Mouse (Mus musculus) layer of hippocampus, postnatal 25 days (tissue): ENCODE data around the gene 4930595D18Rik. TPM values are rescaled to one million over a fixed set of nuclear protein-coding genes. Genes with fewer than 3 reads are reported as not detected.
A peak's percentile ranks its signal among the peaks of the same experiment; 100 is the strongest.

Source experiments
- DNase-seq, 2 experiments: peaks; one replicate each; pipeline ENCODE4 v3.0.0; 2022; ENCODE audit warnings: mixed read lengths in 2 of 2, low spot score in 1 of 2; ENCODE audit errors: extremely low spot score in 1 of 2
- total RNA-seq, 2 experiments: library from RNA; stranded (reverse); gene quantifications; 2 replicates each; pipeline ENCODE4 v1.2.3; 2021

The 4930595D18Rik gene
- total RNA-seq, 2 experiments from 2014 or later = not detected

DNA sequence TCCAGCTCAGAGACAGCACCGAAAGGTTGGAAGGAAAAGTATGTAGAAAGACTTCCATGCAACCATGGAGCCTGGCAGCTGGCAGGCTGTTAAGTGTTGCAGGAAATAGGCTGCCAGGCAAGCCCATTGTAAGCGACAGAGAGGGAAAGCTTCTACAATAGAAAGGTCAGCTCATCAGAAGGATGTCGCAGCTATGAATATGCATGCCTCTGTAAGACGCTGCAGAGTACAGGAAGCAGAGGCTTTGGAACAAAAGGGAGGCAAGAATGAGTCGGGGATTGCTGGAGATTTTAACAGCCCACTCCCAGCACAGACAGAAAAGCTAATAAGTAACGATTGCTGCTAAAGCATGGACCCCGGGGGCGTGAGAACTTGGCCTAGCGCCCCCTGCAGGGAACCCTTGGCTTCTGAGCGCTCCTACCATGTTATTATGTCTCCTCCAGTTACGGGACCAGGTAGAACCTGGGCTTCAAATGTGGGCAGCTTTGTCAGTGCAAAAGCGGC is 41.2 kb downstream of the 4930595D18Rik start:
- no peak for DNase-seq

DNA sequence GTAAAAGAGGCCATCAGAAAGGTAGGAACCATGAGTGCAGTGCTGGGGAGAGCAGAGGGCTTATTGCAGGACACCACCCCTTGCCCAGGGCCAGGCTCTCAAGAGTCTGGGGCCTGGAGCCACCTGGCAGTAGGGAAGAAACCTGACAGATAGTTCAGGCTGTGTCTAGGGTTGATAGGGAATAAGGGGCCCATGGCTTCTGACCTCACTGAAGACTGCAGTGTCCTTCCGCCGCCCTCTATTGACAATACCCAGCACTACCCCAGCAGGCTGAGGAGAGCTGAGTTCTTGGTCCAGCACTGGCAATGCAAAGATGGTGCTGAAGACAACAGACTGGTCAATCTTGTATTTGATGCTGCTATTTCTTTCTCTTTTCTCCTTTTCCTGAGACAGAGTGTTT is 47.2 kb downstream of the 4930595D18Rik start:
- no peak for DNase-seq

DNA sequence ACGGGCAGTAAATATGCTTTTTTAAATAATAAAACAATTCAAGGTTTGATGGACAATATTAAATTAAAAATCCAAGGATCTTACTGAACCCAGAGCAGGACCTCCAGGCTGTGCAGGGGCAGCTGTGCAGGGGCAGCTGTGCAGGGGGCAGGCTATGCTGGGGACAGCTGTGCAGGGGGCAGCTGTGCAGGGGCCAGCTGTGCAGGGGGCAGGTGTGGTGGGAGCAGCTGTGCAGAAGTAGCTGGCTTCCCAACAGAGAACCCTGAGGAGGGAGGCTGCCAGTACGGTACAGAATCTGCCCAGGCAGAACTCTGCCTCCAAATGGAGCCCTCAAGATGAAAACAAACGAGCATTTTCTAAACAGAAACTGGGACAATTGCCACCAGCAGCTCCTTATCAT is 48.3 kb downstream of the 4930595D18Rik start:
- DNase-seq = no peak

DNA sequence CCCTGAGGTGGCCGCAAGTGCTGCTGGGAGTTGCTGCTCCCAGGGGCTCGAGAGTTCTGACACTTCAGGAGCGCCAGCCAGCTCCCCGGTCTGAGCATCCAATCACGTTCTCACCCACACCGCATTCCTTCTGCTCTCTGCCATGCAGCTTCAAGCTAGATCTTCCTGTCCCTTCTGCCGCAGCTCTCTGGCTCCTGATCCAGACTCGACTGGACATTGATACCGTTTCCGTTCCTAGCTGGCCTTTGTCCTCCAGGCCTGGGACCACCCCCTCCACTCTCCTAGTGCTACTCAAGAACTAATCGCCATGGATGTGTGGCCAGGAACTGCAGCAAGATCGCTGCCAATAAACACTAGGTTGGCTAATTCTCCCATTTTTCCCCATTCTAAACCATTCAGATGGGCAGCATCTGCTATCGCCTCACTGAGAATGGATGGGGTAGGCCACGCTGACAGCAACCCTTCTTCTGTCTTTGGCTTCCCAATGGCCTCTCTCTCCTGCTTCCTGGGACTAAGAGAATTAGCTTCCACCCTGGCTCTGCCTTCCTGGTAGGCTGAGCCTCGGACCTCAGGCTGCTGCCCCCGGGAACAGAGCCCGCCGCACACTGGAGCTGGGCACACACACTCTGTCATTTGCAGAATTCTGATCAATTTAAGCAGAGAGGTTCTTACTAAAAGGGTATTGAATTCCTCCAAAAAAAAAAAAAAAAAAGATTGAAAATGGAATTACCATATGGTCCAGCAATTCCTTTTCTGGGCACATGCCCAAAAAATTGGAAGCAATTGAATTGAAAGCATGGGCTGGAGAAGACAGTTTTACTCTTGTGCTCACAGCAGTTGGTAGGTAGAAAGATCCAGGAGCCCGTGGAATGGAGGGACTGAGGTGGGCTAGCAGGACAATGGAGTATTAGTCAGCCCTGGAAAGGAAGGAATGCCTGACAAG is 49.2 kb downstream of the 4930595D18Rik start:
- DNase-seq = peak; percentile 22 to 40

DNA sequence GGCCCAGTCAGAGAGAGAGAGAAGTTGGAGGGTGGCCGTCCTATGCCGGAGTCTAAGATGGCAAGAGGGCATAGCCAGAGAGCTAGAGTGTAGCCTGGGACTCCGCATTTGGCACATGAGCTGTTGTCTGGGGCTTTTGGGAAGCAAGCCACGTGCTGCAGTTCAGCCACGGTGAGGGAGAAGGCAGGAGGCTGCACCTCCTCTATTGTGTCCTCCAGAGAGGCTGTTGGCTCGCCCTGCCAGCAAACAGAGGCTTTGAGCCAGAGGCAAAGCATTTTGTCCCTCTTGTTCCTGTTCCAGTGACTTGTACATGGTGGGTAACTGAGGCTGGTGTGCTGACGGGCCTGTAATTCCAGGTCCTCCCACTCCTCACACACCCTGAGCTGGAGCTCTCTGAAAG is 50.1 kb downstream of the 4930595D18Rik start:
- DNase-seq = peak in 1 of 2 experiments; percentile 17

DNA sequence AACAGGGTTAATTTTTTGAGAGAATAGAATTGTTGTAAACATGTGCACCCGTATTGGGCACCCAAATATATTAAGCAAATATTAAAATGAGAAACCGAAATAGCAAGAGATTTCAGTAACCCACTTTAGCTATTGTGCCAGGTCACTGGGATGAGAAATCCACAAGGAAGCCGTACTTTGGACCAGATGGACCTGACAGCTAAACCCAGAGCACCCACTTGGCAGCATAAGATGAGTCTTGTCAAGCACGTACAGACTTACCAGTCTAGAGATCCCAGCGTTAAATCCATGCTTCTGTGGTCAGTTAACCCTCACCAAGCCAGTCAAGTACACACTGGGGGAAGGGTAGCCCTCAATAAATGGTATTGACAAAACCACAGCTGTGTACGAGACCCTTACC is 58.6 kb downstream of the 4930595D18Rik start:
- no peak for DNase-seq

DNA sequence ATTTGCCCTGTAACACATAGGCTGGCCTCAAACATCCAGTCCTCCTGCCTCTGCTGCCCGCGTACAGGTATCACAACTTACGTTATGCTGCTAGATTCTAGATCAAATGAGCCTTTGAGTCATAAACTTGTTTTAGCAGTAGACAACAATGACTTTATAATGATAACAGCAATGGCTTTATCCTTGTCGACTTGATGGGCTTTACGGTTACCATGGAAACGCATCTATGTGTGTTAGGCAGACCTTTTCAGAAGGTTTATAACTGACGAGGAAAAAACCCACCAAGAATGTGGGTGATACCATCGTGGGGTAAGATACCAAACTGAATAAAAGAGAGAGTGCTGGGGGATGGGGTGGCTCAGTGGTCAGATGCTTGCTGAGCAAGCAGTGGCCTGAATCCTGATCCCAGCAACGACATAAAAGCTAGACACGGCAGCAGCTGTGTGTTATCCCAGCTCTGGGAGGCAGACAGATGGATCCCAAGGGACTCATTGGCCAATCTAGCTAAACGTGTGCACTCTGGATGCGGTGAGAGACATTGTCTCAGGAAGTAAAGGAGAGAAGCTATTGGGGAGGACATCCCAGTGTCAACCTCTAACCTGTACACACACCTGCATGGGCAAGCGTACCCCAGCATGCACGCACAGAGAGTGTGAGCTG is 59.6 kb downstream of the 4930595D18Rik start:
- no peak for DNase-seq

DNA sequence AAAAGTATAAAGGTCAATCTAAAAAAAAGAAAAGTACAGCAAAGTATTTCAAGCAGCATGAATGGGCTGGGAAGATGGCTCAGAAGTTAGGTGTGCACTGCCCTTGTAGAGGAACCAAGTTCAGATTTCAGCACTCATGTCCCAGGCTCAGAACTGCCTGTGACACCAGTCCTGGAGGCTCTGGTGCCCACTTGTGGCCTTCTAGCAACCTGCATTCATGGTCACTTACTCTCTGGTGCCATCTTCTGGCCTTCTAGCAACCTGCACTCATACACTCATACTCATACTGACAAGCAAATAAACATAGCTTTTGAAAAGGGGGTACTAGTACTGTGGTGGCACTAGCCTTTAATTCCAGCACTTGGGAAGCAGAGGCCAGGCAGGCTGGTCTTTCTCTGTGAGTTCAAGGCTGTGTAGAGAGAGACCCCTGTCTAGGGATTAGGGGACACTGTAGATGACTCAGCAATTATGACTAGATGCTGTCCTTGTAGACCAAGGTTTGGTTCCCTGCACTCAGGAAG is 61.9 kb downstream of the 4930595D18Rik start:
- DNase-seq = no peak

DNA sequence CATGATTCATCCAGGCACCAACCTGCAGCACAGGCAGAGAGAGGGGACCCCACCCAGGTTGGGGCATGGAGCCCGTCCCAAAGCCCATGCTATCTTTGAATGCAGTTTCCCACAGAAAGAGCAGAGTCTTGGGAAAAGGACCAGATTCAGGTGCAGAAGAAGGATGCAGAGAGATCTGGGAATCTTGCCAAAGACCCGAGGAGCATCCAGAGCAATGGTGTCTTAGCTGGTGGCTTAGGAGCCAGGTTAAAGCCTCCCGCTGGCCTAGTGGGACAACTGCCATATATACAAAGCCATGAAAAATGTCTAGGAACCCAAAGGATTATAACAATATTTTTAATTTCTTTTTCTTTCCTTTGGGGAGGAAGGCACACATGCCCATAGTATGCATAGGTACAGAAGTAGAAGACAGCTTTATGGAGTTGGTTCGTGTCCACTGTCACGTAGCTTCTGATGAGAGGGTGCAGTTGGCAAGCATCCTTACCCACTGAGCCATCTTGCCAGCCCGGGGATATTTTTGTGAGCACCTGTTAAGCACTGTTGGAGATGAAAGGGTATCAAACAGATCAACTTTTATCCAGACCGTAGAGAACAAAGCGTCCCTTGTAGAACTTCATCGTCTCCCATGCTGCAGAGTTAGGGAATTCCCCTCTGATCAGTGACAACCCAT is 63.2 kb downstream of the 4930595D18Rik start:
- no peak for DNase-seq

DNA sequence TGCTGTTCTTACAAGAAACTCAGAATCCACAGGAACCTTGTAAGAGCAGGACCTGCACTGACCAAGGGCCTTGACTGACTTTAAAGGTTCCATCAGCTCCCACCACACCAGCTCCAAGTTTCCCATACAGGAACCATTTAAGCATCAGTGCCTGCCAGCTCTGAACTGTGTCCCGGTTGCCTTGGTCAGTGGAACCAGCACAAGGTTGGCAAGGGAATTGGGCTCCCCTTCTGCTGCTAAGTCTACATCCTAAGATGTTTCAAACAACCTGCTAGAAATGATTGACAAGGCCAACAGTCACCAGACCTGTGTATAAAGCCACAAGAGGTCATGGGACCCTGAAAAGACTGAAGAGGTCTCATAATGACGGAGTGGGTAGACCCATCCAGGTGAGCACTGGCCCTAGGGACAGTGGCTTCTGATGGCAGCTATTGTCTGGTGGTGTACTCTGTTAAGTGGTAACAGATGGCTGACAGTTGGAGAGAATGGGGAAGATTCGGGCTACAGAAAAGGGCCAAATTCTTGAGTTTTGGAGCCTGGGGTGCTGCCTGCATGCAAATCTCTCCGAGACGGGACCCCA is 64.7 kb downstream of the 4930595D18Rik start:
- no peak for DNase-seq

DNA sequence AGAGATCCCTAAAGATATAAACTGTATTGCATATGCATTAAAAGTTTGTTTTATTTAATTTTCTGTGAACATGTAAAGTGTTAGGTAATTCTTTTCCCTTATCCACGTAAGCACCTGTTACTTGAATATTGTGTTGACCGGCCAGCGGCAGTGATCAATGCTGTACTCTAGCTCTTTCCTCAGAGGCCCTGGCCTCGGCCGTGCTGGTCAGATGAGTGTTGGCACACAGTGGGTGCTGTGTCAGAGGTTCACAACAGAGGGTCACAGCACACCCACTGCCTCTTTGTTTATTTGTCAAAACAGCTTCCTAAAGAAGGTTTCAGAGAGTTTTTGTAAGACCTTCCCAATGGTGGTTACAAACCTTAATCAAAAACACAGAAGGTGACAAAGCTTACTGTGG is 69.7 kb downstream of the 4930595D18Rik start:
- no peak for DNase-seq

DNA sequence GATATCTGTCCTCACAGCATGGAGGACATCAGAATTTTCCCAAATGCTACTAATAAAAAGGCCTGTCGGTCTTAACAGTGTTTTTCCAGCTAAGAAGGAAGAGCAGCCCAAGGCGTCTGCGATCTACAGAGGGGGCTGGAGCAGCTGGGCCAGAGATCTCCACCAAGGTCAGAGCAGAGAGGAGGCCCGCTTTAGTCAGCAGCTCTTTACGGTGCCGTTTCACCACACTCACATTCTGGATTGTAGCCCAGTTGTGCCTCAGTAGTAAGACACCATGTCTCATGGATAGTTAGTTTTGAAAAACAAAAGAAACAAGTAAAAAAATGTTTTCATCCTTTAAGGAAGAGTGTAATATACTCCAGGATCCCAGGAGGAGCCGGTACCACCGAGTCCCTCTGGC is 73.1 kb downstream of the 4930595D18Rik start:
- DNase-seq = no peak

Other genes with a start within 250 kb of the 4930595D18Rik start
- 10 to 100 TPM; 11.2 to 12.1 TPM for gene Ankrd9, start 205.5 kb downstream of the 4930595D18Rik start, total RNA-seq
- gene Rcor1, start 145.1 kb downstream of the 4930595D18Rik start, total RNA-seq = 10 to 100 TPM; 16.8 to 17.9 TPM
- 10 to 100 TPM; 92.9 to 94.0 TPM for gene Traf3, start 18.1 kb downstream of the 4930595D18Rik start, total RNA-seq
- 1 to 10 TPM; 4.6 to 5.8 TPM for gene Amn, start 86.6 kb upstream of the 4930595D18Rik start, total RNA-seq
- gene Cdc42bpb, start 193.2 kb upstream of the 4930595D18Rik start, total RNA-seq = 100 to 1,000 TPM; 107 to 117 TPM
- gene Lbhd2, start 222.3 kb upstream of the 4930595D18Rik start, total RNA-seq = under 1 TPM in 1 of 2 experiments, not detected in 1; 0.86 TPM
- gene Exoc3l4, start 232.5 kb upstream of the 4930595D18Rik start, total RNA-seq = 1 to 10 TPM; 2.6 to 3.4 TPM